Mouse (Mus musculus) hindbrain, embryonic 13.5 days (tissue): ENCODE measurements at regions not wholly inside any gene's neighbourhood (a gene's known extent, or its start where the extent isn't known, plus 50 kb on each side); places are given as distances from the start of the nearest gene placed in this dataset.
A peak's percentile ranks its signal among the peaks of the same experiment; 100 is the strongest.
"Not testable (repeated sequence)": the region's sequence is repeated elsewhere in the genome, so short reads cannot be mapped to it uniquely, and the experiment has no call there.

ENCODE experiments used
- ATAC-seq: fragments of 200-750 bp; cut with Nextera tagmentation; 2 replicates; pipeline ENCODE4 v1.8.0; 2017; ENCODE audit warnings: moderate TSS enrichment; ENCODE audit not compliant: low FRiP score
- H3K27ac ChIP-seq: fragments of 300-500 bp; sonication (generic); 2 replicates; pipeline ENCODE4 v1.5.1; 2015; ENCODE audit warnings: inconsistent platforms, mild to moderate bottlenecking, moderate library complexity
- H3K27me3 ChIP-seq: fragments of 300-500 bp; sonication (generic); 2 replicates; pipeline ENCODE4 v1.6.1; 2015; ENCODE audit warnings: mild to moderate bottlenecking, inconsistent platforms
- H3K36me3 ChIP-seq: fragments of 300-500 bp; sonication (generic); 2 replicates; pipeline ENCODE4 v1.6.1; 2015; ENCODE audit warnings: mild to moderate bottlenecking, inconsistent platforms
- H3K4me1 ChIP-seq: fragments of 300-500 bp; sonication (generic); replicated peaks from 2 replicates; pipeline ENCODE4 v1.6.1; 2015; ENCODE audit warnings: inconsistent platforms
- H3K4me2 ChIP-seq: fragments of 300-500 bp; sonication (generic); 2 replicates; pipeline ENCODE4 v1.6.1; 2015; ENCODE audit warnings: inconsistent platforms, mild to moderate bottlenecking, moderate library complexity
- H3K4me3 ChIP-seq: fragments of 300-500 bp; sonication (generic); 2 replicates; pipeline ENCODE4 v1.5.1; 2015; ENCODE audit warnings: mild to moderate bottlenecking, inconsistent platforms
- H3K9ac ChIP-seq: fragments of 300-500 bp; sonication (generic); 2 replicates; pipeline ENCODE4 v1.6.1; 2015; ENCODE audit warnings: mild to moderate bottlenecking, inconsistent platforms
- H3K9me3 ChIP-seq: fragments of 300-500 bp; sonication (generic); 2 replicates; pipeline ENCODE4 v1.6.1; 2016; ENCODE audit warnings: inconsistent platforms
- WGBS: fragments of 180-500 bp; shearing (Covaris S2); methylation state at CpG from one replicate; pipeline ENCODE4 v1.1.7; 2015; 5-methylcytosine and 5-hydroxymethylcytosine counted together

DNA sequence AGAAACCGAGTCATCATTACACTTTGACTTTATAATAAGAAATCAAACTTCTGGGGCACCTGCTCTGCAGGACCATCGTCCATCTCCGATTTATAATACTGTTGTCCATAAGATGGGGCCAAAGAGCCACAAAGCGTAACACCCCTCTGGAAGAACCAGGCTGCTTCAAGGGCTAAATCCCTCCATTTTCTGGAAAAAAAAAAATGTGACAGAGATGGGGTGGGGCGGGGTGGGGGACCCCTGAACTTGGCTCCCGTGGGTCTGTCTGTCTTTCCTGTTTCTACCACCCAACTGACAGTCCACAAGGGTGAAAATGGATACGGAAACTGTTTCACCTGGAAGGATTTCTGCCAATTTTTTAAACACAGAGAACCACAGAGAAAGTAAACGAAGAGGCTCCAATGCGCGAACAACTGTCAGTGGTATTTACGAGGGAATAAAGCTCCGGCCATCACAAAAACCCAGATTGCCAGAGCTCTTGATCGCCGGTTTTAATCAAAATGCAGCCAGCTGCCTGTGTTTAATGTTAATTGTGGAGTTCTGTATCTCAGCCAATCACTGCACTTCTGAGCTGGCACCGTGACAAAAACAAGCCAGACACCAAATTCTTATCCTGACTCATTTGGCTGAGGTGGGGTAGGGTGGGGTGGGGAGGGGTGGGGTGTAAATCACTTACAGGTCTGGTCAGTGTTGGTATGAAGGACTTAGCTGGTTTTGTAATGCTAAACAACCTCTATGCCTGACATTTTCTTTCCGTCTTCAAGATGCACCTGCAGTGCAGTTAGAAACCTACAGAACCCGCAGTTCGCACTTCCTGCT is 122.5 kb upstream of the Dapk1 start:
- Histone ChIP-seq H3K9ac (peak overlapping the region; percentile 60; the same call in 1 of the 2 replicates), H3K4me2 (peak overlapping the region; percentile 70), H3K4me3 (peak overlapping the region; percentile 35), H3K27ac (no peak overlapping the region), H3K36me3 (no peaks in the 10 kb centered on the region), H3K4me1 (peaks cover 20% of the 10 kb centered on the region), H3K27me3 (peaks cover 27% of the 10 kb centered on the region), H3K9me3 (no peaks in the 10 kb centered on the region)
- ATAC-seq: 0 out of 2 replicates have a peak, but pooled peaks have one; percentile 34
- WGBS: 9% methylated on average over 18 of the region's 18 CpGs

DNA sequence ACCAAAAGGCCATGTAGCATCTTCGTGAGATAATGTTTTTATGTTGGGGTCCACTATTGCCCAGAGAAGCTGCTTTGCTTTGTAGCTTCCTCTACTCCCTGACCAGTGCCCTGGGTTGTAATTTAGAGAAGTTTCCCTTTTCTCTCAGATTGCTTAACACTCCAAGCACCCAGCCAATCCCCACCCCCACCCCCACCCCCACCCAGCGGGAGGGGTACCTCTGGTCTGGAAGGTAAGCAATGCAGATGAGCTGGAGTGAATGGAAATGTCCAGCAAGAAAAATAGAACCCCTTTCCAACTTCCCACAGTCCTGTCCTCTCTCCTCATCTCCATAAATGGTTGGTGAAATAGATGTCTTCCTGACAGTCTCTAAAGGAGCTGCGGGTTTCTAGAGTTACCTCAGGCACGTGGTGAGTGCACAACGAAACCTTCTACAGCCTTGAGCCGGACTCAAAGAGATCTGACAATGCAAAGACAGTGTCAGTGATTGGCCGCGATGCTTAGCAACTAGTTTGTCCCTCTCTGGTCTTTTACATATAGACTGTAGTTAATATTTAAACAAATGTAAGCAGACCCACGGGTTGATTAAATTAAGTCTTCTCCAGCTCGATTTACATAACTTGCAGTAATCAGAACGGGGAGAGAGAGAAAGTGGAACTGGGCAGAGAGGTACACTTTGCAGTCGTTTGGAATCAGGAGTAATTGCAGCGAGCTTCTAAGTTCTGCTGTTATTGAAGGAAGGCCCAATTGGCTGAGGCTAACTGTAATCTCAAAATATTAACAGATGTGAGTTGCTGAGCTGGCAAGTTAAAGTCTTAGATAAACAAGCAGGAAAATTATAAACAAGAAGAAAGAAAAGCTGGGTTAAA is 121.7 kb upstream of the Dapk1 start:
- Histone ChIP-seq H3K27ac (no peak overlapping the region), H3K36me3 (no peaks in the 10 kb centered on the region), H3K4me3 (no peak overlapping the region), H3K4me1 (peaks cover 20% of the 10 kb centered on the region), H3K27me3 (peaks cover 26% of the 10 kb centered on the region), H3K9ac (no peak overlapping the region), H3K4me2 (peak overlapping the region; percentile 70), H3K9me3 (no peaks in the 10 kb centered on the region)
- ATAC-seq: no peak
- WGBS: 10% methylated on average over 13 of the region's 13 CpGs

DNA sequence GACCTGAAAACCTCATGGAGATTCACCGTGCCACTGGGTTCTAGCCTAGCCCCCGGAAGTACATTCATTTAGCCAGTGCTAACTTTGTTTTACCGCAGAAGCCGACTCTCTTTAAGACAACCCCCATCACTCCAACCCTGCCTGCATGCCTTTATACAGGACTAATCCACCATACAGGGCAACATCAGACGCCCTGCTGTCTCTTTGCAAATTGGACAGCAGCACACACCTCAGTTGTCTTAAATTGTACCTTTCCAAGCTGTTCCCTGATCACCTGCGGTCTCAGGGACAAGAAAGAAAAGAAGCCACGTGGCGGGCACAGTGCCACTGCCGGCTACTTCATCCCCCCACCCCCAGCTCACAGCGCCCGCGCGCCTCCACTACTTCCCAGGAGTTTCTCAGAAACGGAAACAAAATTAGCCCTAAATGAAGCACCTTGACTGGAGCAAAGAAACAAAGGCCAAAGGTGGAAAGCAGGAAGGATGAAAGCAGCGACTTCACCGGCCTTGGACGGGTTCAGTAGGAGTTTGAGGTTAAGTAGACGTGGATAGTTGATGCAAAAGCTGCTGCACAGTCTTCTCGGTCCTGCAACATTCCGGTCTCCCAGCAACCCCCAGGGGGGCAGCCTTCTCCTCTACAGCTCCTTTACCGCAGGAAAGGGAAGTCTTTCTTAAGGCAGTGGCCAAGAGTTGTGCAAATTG is 120.9 kb upstream of the Dapk1 start:
- no peaks in the 10 kb centered on the region for H3K9me3 ChIP-seq
- no peak overlapping the region for H3K4me3 ChIP-seq
- ATAC-seq: no peak
- H3K4me2 ChIP-seq: peak overlapping the region; percentile 41
- WGBS: 2% methylated on average over 21 of the region's 21 CpGs
- peaks cover 20% of the 10 kb centered on the region for H3K4me1 ChIP-seq
- H3K27ac ChIP-seq: no peak overlapping the region
- H3K9ac ChIP-seq: 0 out of 2 replicates have a peak overlapping the region, but pooled peaks have one; percentile 40
- H3K36me3 ChIP-seq: no peaks in the 10 kb centered on the region
- H3K27me3 ChIP-seq: peaks cover 26% of the 10 kb centered on the region

DNA sequence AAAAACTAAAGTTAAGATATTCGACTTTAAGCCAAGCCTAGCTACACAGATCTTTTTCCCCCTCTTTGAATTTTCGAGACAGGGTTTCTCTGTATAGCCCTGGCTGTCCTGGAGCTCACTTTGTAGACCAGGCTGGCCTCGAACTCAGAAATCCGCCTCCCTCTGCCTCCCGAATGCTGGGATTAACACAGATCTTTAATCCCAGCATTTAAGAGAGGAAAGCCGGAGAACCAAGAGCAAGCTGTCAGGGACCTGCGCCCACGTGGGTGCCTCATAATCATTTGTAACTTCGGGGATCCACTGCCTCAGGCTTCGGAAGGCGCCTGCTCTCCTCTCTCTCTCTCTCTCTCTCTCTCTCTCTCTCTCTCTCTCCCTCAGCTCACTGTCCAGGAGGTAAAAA is 120.3 kb upstream of the Dapk1 start:
- H3K4me2 ChIP-seq: not testable (repeated sequence)
- WGBS: 65% methylated on average over 11 of the region's 11 CpGs

DNA sequence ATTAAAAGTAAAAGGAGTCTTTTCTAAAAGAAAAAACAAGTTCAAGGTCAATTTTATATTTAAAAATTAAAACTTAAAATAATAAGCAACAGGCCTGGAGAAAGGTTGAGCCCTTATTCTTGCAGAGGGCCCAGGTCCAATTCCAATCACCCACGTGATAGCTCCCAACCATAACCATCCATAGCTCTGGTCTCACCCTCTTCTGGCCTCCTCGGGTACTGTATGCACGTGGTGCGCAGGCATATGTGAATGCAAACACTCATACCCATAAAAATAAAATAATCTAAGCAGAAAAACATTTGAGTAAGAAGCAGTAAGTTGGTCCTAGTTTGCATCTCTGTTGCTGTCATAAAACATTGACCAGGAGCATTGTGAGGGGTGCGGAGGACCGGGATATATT is 119.8 kb upstream of the Dapk1 start:
- Histone ChIP-seq H3K9ac (no peak overlapping the region), H3K4me1 (peaks cover 20% of the 10 kb centered on the region), H3K36me3 (no peaks in the 10 kb centered on the region), H3K9me3 (no peaks in the 10 kb centered on the region), H3K27me3 (peaks cover 19% of the 10 kb centered on the region), H3K27ac (no peak overlapping the region), H3K4me2 (no peak overlapping the region), H3K4me3 (no peak overlapping the region)
- no peak for ATAC-seq
- WGBS: 96% methylated on average over 6 of the region's 6 CpGs

More for the DNA sequence above, 120.3 kb upstream of the Dapk1 start:
- ATAC-seq, H3K9me3 ChIP-seq, H3K9ac ChIP-seq, H3K36me3 ChIP-seq, H3K4me3 ChIP-seq, H3K27ac ChIP-seq: not testable (repeated sequence)
- Histone ChIP-seq H3K27me3 (peaks cover 23% of the 10 kb centered on the region), H3K4me1 (peaks cover 20% of the 10 kb centered on the region)

DNA sequence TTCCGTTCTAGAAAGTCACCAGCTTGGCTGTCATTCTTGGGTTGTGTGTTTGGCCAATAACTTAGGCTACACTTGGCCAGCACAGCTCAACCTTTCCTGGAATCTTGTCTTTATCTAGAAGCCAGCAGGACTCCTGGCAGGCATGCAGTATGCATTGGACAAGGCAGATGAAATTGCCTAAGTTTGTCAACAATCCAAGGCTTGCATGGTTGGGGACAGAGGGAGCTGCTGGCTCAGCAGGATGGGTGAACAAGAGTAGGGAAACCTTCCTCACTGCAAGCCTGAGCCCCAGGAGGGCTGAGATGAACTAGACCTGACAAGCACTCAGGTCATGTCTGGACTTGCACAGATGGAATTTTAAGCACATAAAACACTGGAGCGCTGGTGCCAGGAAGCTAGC is 115.6 kb upstream of the Dapk1 start:
- Histone ChIP-seq H3K4me1 (peaks cover 9% of the 10 kb centered on the region), H3K4me2 (no peak overlapping the region), H3K9ac (no peak overlapping the region), H3K4me3 (no peak overlapping the region), H3K27me3 (peaks cover under 1% of the 10 kb centered on the region; the same call in 1 of the 2 replicates), H3K27ac (no peak overlapping the region), H3K9me3 (no peaks in the 10 kb centered on the region), H3K36me3 (no peaks in the 10 kb centered on the region)
- WGBS: 78% methylated on average over 2 of the region's 2 CpGs
- no peak for ATAC-seq

DNA sequence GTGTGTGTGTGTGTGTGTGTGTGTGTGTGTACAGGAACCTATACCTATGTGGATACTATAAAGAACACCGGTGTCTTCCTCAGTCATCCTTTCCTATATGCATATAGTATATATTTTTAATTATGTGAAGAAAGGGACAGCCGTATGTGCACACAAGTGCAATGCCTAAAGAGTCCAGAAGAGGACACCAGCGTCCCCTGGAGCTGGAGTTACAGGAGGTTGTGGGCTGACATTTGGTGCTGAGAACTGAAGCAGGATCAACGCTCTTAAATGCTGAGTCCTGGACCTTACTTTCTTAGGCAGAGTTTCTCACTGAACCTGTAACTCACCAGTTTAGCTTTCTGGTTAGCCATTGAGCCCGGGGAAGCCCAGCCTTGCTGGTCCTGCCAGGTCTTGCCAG is 114.9 kb upstream of the Dapk1 start:
- peaks cover 9% of the 10 kb centered on the region; the same call in 1 of the 2 replicates for H3K4me1 ChIP-seq
- H3K9me3 ChIP-seq: no peaks in the 10 kb centered on the region
- H3K27ac ChIP-seq: no peak overlapping the region
- no peaks in the 10 kb centered on the region for H3K27me3 ChIP-seq
- WGBS: 97% methylated on average over 5 of the region's 5 CpGs
- H3K4me3 ChIP-seq: no peak overlapping the region
- no peak overlapping the region for H3K9ac ChIP-seq
- no peaks in the 10 kb centered on the region for H3K36me3 ChIP-seq
- H3K4me2 ChIP-seq: no peak overlapping the region
- no peak for ATAC-seq

DNA sequence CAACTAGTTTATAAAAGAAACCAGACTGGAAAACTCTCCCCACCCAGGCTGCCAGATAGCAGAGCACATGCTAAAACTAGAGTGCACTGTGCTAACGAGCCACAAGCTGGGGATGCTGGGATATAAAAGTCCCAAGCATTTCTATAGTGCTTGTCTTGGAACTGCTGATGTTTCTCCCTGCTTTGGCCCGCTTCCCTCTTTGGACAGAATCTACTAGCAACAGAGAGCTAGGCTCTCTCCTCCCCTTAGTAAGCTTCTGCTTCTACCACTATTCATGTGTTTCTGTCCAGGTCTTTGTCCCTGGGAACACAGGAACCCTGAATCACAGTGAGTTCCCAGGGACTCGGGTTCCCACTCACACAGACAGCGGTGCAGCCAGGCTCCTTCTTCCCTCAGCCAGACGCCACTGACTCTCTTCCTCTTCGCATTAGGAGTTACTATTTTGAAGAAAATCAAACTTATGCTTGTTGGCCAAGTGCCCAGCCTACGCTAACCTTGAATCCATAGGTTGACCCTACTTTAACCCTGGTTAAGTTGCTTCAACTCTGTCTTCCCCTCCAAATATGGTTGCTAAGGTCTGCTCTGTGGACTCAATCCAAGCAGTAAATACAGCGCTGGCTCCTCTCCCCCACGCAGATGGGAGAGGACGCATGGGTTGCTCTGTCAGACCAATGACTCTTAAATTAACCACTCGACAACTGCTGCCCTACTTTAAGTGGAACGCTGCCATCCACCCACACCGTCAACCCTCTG is 113.4 kb upstream of the Dapk1 start:
- ATAC-seq: no peak
- 68% methylated on average over 13 of the region's 13 CpGs for WGBS

DNA sequence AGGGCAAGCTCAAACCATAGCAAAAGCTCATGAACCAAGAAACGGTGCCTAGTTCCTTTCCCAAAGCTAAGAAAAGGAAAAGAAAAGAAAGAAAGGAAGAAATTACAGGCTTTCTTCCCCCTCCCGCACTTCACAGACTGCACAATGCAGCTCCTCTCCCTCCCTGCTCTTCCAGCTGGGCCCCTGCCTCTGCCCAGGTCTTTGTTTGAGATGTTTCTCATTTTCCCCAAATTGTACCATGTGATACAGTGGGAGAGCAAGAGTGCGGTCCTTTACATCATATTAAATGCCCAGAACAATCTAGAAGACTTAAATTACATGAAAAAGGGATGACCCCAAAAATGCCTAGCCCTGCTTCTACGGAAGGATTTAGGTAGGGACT is 112.9 kb upstream of the Dapk1 start:
- no peaks in the 10 kb centered on the region for H3K27me3 ChIP-seq
- no peaks in the 10 kb centered on the region for H3K36me3 ChIP-seq
- no peaks in the 10 kb centered on the region for H3K9me3 ChIP-seq
- H3K4me2 ChIP-seq: no peak overlapping the region
- H3K4me3 ChIP-seq: no peak overlapping the region
- ATAC-seq: no peak
- no peak overlapping the region for H3K27ac ChIP-seq
- H3K4me1 ChIP-seq: peaks cover 9% of the 10 kb centered on the region; the same call in 1 of the 2 replicates
- no peak overlapping the region for H3K9ac ChIP-seq
- 55% methylated on average over 4 of the region's 4 CpGs for WGBS

More for the DNA sequence above, 113.4 kb upstream of the Dapk1 start:
- Histone ChIP-seq H3K4me2 (no peak overlapping the region), H3K27me3 (no peaks in the 10 kb centered on the region), H3K9ac (no peak overlapping the region), H3K36me3 (no peaks in the 10 kb centered on the region), H3K4me1 (peaks cover 9% of the 10 kb centered on the region; the same call in 1 of the 2 replicates), H3K27ac (0 out of 2 replicates have a peak overlapping the region, but pooled peaks have one; percentile 14), H3K4me3 (no peak overlapping the region), H3K9me3 (no peaks in the 10 kb centered on the region)

DNA sequence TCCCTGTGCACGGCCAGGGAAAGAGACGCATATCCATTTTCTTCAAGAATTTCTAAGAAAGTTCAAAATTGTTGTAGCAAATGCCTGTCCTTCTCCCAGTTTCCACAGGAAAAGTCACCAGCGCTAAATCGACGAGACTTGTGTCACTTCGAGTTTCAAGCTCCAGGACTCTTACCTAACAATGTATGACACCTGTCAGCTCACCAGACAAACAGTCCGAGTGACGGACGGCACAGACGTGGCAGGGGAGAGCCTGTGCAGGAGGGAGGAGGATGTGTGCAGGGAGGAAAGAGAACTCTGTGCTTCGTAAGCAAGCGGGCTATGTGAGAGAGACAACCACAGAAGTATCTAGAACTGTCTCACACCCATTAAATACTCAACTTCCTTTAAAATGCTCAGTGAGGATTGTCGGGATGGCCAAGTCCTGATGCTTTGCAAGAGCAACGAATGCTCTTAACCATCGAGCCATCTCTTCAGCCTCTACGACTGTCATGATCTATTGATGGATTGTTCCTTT is 109.7 kb upstream of the Dapk1 start:
- 85% methylated on average over 16 of the region's 16 CpGs for WGBS
- Histone ChIP-seq H3K4me2 (no peak overlapping the region), H3K9ac (no peak overlapping the region), H3K36me3 (no peaks in the 10 kb centered on the region), H3K27ac (no peak overlapping the region), H3K9me3 (no peaks in the 10 kb centered on the region), H3K27me3 (no peaks in the 10 kb centered on the region), H3K4me3 (no peak overlapping the region), H3K4me1 (peaks cover 9% of the 10 kb centered on the region; the same call in 1 of the 2 replicates)
- ATAC-seq: no peak

DNA sequence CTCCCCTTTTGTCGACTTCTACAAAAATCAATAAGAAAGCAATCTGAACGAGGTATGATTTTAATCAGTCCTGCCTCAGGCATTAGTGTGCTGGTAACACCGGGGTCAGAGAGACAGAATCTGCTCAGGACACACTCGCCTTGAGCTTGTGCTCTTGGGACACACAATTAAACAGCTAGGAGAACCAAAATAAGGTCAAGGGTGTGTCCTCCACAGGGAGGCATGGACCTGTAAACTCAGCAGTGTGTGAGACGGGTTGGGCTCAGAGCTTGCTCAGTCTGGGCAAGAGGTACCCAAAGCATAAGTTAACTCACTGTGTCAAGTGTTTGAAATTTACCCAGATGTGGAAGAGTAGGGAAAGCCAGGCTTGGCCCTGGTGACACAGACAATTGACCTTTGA is 107.9 kb upstream of the Dapk1 start:
- no peak for ATAC-seq
- Histone ChIP-seq H3K36me3 (no peaks in the 10 kb centered on the region), H3K9ac (no peak overlapping the region), H3K9me3 (no peaks in the 10 kb centered on the region), H3K4me3 (no peak overlapping the region), H3K4me2 (no peak overlapping the region), H3K27me3 (no peaks in the 10 kb centered on the region), H3K27ac (no peak overlapping the region), H3K4me1 (peaks cover 8% of the 10 kb centered on the region; the same call in 1 of the 2 replicates)
- 74% methylated on average over 5 of the region's 5 CpGs for WGBS
